Mouse (Mus musculus) embryonic fibroblast, embryonic 13.5 days (primary cell): ENCODE data around the gene Ppm1b.

Experiments
- CTCF ChIP-seq: IDR thresholded peaks from 2 replicates; pipeline ENCODE4 v1.5.1; 2011; ENCODE audit warnings: mild to moderate bottlenecking, control low read depth, low read length, moderate library complexity, borderline replicate concordance; ENCODE audit not compliant: insufficient read depth
- POLR2A ChIP-seq: IDR thresholded peaks from 2 replicates; pipeline ENCODE4 v1.6.1; 2011; ENCODE audit warnings: low read depth, mild to moderate bottlenecking, control low read depth, low read length, moderate library complexity

DNA sequence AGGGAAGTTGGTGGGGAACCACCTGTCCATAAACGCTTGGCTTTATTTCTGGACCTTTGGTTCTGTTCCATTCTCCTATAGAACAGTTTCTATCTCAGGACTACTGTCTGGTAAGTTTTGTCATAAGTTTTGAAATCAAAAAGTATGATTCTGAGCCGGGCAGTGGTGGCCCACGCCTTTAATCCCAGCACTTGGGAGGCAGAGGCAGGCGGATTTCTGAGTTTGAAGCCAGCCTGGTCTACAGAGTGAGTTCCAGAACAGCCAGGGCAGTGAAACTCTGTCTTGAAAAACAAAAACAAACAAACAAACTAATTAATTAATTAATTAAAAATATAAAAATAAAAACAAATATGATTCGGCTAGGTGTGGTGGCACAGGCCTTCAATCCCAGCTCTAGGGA lies 82.2 kb downstream of the Ppm1b start:
- TF ChIP-seq POLR2A (no peak), CTCF (no peak)
